Mouse (Mus musculus) layer of hippocampus, postnatal 10 days (tissue): ENCODE data around the gene Gk5. TPM values are rescaled to one million over a fixed set of nuclear protein-coding genes. Genes with fewer than 3 reads are reported as not detected.

Experiments used
- DNase-seq, 2 experiments: peaks; one replicate each; pipeline ENCODE4 v3.0.0; 2021; ENCODE audit warnings: low spot score in 2 of 2
- total RNA-seq, 2 experiments: library from RNA; stranded (reverse); gene quantifications; 2 replicates each; pipeline ENCODE4 v1.2.3; 2021

Gene Gk5
- total RNA-seq, 2 experiments from 2014 or later = 7.0 to 8.9 TPM

GRCm38 (mm10) chr9:96220419-96220818 lies 101.3 kb downstream of the Gk5 start:
- no peak for DNase-seq

DNA sequence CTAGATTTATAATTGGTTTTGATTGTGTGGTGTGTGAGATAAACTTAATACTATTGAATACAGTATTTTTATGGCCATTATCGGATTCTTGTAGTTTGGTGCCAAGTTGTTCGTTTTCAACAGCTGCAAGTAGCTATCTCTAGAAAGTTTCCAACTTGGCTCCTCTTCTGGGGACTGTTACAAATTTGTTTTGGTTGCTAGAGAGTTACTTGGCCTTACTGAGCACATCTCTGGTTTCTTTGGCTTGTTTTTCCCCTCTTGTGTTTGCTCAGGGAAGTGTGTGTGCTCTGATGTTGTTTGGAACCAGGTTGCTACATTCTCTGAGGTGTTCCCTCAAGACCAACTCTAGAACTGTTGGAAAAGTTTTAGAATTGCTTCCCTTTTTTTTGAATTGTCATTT lies 104.1 kb downstream of the Gk5 start:
- DNase-seq = no peak

DNA sequence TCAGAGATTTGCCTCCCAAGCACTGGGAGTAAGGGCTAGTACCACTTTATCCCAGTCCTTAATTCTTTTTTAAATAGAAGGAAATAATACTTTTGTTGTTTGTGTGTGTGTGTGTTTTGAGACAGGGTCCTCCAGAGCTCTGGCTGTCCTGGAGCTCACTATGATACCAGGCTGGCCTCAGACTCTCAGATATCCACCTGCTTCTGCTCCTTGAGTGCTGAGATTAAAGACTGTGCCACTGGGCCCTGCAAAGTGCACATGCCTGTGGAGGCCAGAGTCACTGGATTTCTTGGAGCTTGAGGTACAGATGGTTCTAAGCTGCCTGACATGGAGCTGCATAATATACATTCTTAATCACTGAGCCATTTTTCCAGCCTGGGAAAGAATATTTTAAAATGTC lies 109.1 kb downstream of the Gk5 start:
- DNase-seq = no peak

DNA sequence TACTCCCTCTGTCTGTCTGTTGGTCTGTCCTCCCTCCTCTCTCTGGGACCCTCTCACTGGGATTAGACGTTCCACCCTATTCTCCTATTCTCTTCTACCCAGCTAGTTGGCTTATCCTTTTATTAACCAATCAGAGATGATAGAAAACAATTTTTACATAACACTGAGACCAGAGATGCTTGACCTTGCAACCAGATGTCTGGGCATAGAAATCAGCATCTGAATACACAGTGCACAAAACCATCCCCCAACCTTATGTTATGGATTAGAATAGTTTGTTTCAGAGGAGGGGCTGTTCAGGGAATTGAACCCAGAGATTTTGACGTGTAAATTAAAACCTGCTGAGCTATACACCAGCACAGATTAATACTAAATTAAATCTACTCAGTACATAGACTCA lies 111.1 kb downstream of the Gk5 start:
- no peak for DNase-seq

Other genes starting within 250 kb of the Gk5 start
- 10 to 100 TPM; 34.0 to 36.3 TPM for gene Xrn1, start 164.6 kb upstream of the Gk5 start, total RNA-seq
- 10 to 100 TPM; 21.0 to 24.5 TPM for gene Tfdp2, start 76.9 kb downstream of the Gk5 start, total RNA-seq
- 100 to 1,000 TPM in 1 of 2 experiments, 10 to 100 TPM in 1; 95.0 to 100 TPM for gene Atp1b3, start 245.1 kb downstream of the Gk5 start, total RNA-seq